Mouse (Mus musculus): ENCODE measurements around the gene Adra1b.

DNA sequence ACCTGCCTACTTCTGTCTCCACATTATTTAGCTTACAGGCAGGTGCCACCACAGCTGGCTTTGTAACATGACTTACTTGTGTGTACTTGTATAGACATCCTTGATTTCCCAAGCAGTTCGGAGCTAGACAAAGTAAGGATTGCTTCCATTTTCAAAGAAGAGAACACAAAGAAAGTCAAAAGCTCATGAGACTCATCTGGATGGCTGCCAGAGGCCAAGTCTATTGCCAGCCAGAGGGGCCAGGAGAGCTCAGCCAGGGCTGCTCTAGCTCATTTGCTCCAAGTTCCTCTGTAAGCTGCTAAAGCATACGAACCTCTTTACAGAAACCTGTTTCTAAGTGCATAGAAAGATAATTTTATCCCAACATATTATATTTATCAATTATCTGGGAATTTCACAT, 142.6 kb downstream of the Adra1b start:
- TF ChIP-seq CTCF (IDR thresholded peaks at IDR 0.05) (no peak), EP300 (IDR thresholded peaks at IDR 0.05) (no peak)

All from lung, postnatal 0 days (tissue).